In the genomic region with DNA sequence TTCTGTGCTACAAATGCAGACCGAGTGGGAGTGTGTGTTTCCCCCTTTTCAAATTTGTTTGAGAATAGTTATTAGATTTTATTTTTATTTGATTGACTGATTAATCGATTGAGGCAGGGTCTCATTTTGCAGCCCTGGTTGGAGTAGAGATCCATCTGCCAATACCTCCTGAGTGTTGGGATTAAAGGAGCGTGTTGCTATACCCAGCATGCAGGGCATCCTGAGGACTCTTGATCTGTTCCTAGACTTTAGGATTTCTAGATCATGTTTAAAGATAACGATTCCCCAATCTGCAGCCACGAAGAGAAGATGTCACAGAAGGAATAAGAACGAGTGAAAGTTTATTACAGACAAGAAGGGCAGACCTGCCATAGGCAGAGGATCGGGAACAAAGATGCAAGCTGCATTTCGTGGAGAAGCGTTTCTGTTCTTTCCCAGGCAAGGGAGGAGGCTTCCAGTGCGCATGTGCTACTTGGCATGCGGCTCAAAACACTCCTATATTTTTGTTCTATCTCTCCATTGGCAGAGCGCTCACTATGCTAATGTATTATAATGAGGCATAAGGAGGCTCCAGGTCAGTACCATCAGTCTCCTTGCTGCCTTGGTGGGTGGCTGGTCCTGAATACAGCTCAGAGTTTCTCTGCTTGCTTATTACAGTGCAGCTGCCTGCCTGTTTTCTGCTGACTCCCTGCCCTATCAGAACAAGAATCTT, we compare ENCODE assay signal across 15 mouse cellular contexts. TPM values are rescaled to one million over a fixed set of nuclear protein-coding genes. Genes with fewer than 3 reads are reported as not detected.
DNase-seq lines count a peak whose midpoint lies in the region; ATAC-seq lines count a peak whose summit lies in the region.
"Had no signal": no experiment of that assay in that cellular context is flagged by ENCODE, and none has a peak within 500 bp of the region (broad histone marks: within the 10 kb centered on the region; RNA-seq: fewer than 3 reads in every experiment).

No protein-coding gene starts in this region.

- H3K4me2 ChIP-seq in forebrain, embryonic 15.5 days (replicated peaks), result peak overlapping the region; percentile 29
- peak overlapping the region; percentile 48 for H3K4me2 ChIP-seq in hindbrain, embryonic 16.5 days (ENCODE audit: low read length)
- H3K4me2 ChIP-seq in intestine, embryonic 16.5 days (ENCODE audit: low read depth, low read length), result no peak overlapping the region
- H3K4me2 ChIP-seq: embryonic facial prominence, embryonic 15.5 days; limb, embryonic 12.5 days had no signal

- WGBS in forebrain, embryonic 15.5 days, result 40% methylated on average over 12 of the region's 12 CpGs
- 41% methylated on average over 12 of the region's 12 CpGs for WGBS in hindbrain, embryonic 16.5 days
- 70% methylated on average over 12 of the region's 12 CpGs for WGBS in intestine, embryonic 16.5 days

- no peaks in the 10 kb centered on the region for H3K27me3 ChIP-seq in forebrain, embryonic 15.5 days
- H3K27me3 ChIP-seq in hindbrain, embryonic 16.5 days (replicated peaks; ENCODE audit: control insufficient read depth, insufficient read depth, low read length), result no peaks in the 10 kb centered on the region
- H3K27me3 ChIP-seq in intestine, embryonic 16.5 days (replicated peaks; ENCODE audit: control insufficient read depth, insufficient read depth, low read length), result no peaks in the 10 kb centered on the region
- H3K27me3 ChIP-seq: embryonic facial prominence, embryonic 15.5 days; limb, embryonic 12.5 days had no signal

- no peaks in the 10 kb centered on the region for H3K9me3 ChIP-seq in forebrain, embryonic 15.5 days
- H3K9me3 ChIP-seq in hindbrain, embryonic 16.5 days (ENCODE audit: control insufficient read depth, low read length), result no peaks in the 10 kb centered on the region
- H3K9me3 ChIP-seq in intestine, embryonic 16.5 days (ENCODE audit: control insufficient read depth, low read length), result no peaks in the 10 kb centered on the region
- H3K9me3 ChIP-seq: embryonic facial prominence, embryonic 15.5 days; limb, embryonic 12.5 days had no signal

- no peaks in the 10 kb centered on the region for H3K36me3 ChIP-seq in forebrain, embryonic 15.5 days
- H3K36me3 ChIP-seq in hindbrain, embryonic 16.5 days (ENCODE audit: control insufficient read depth, insufficient read depth, low read length), result no peaks in the 10 kb centered on the region
- no peaks in the 10 kb centered on the region for H3K36me3 ChIP-seq in intestine, embryonic 16.5 days (ENCODE audit: control insufficient read depth, insufficient read depth, low read length)
- H3K36me3 ChIP-seq: embryonic facial prominence, embryonic 15.5 days; limb, embryonic 12.5 days had no signal

- H3K9ac ChIP-seq in forebrain, embryonic 15.5 days (replicated peaks), result 0 out of 2 replicates have a peak overlapping the region, but pooled peaks have one; percentile 26
- 0 out of 2 replicates have a peak overlapping the region, but pooled peaks have one; percentile 43 for H3K9ac ChIP-seq in hindbrain, embryonic 16.5 days (ENCODE audit: low read depth, low read length)
- no peak overlapping the region for H3K9ac ChIP-seq in intestine, embryonic 16.5 days (ENCODE audit: low read depth, low read length)
- H3K9ac ChIP-seq: embryonic facial prominence, embryonic 15.5 days; limb, embryonic 12.5 days had no signal

- peak overlapping the region; percentile 9 for H3K4me3 ChIP-seq in forebrain, embryonic 15.5 days
- peak overlapping the region; percentile 3; the same call in 1 of the 2 replicates for H3K4me3 ChIP-seq in hindbrain, embryonic 16.5 days (ENCODE audit: low read length)
- no peak overlapping the region for H3K4me3 ChIP-seq in intestine, embryonic 16.5 days (ENCODE audit: low read length)
- H3K4me3 ChIP-seq: embryonic facial prominence, embryonic 15.5 days; limb, embryonic 12.5 days had no signal

- intact Hi-C loops in heart, postnatal 25 days (cut with DNase I), result no loop called here

- ATAC-seq in forebrain, embryonic 15.5 days (replicated peaks), result peak; percentile 93
- peak; percentile 89 for ATAC-seq in hindbrain, embryonic 16.5 days
- ATAC-seq in intestine, embryonic 16.5 days, result no peak

- H3K27ac ChIP-seq in forebrain, embryonic 15.5 days (replicated peaks), result peak overlapping the region; percentile 77
- H3K27ac ChIP-seq in hindbrain, embryonic 16.5 days (ENCODE audit: low read depth, low read length), result peak overlapping the region; percentile 40
- no peak overlapping the region for H3K27ac ChIP-seq in intestine, embryonic 16.5 days (ENCODE audit: low read length)
- H3K27ac ChIP-seq: embryonic facial prominence, embryonic 15.5 days; limb, embryonic 12.5 days had no signal

- peaks cover 20% of the 10 kb centered on the region for H3K4me1 ChIP-seq in forebrain, embryonic 15.5 days
- peaks cover 7% of the 10 kb centered on the region for H3K4me1 ChIP-seq in hindbrain, embryonic 16.5 days (ENCODE audit: control insufficient read depth, insufficient read depth, low read depth, low read length)
- H3K4me1 ChIP-seq in intestine, embryonic 16.5 days (ENCODE audit: control insufficient read depth, insufficient read depth, low read length), result no peaks in the 10 kb centered on the region
- H3K4me1 ChIP-seq: limb, embryonic 12.5 days had no signal

- DNase-seq in layer of hippocampus, adult 11-12 months (ENCODE audit: low spot score), result peak; percentile 32
- no peak for DNase-seq in layer of hippocampus, postnatal 25 days (ENCODE audit: extremely low spot score in 1 of 2, low spot score in 1 of 2)
- DNase-seq in right cerebral cortex, adult 18-20 months, result peak; percentile 72
- DNase-seq in heart, postnatal 25 days (ENCODE audit: low spot score), result no peak
- DNase-seq in Muller cell, postnatal 12 days (ENCODE audit: inconsistent ontology term), result no peak
- DNase-seq: gastrocnemius, postnatal 25 days; heart, postnatal 36 days; lung, adult 2 months; retina, postnatal 1 day had no signal

RNA-seq across cellular contexts. Expression of a gene that starts 53.9 kb away (rescaled TPM):
- total RNA-seq in layer of hippocampus, postnatal 25 days (2021), result under 1 TPM; 0.25 to 0.70 TPM
- 0.03 and 0.04 TPM in 2 replicates for polyA plus RNA-seq in forebrain, embryonic 15.5 days (2015; fragmentation: Nextera tagmentation; extraction: Ambion mirVana)
- polyA plus RNA-seq in hindbrain, embryonic 16.5 days (2015; fragmentation: Nextera tagmentation; extraction: Ambion mirVana), result 0.09 and 0.34 TPM in 2 replicates
- not detected in 2 replicates for polyA plus RNA-seq in intestine, embryonic 16.5 days (2015; fragmentation: Nextera tagmentation; extraction: Ambion mirVana)
- not detected for total RNA-seq in heart, postnatal 25 days (2021)
- total RNA-seq: gastrocnemius, postnatal 25 days; heart, postnatal 36 days had no signal
- polyA plus RNA-seq: limb, embryonic 12.5 days; stomach, embryonic 16.5 days had no signal

Comparison
In these comparisons a context has a peak if more than half of its experiments do, and no peak if none do; other contexts are left out.
1. DNase-seq: peak in layer of hippocampus, adult 11-12 months (single experiment) and right cerebral cortex, adult 18-20 months (single experiment); none in layer of hippocampus, postnatal 25 days (0 of 2), heart, postnatal 25 days (single experiment) and Muller cell, postnatal 12 days (single experiment).